Mouse (Mus musculus) left cerebral cortex, postnatal 36 days (tissue): Measurements from ENCODE around the gene Mesp1. TPM values are rescaled to one million over a fixed set of nuclear protein-coding genes. Genes with fewer than 3 reads are reported as not detected.

Source experiments
- DNase-seq, 2 experiments: peaks; one replicate each; pipeline ENCODE4 v3.0.0; 2021 to 2022; ENCODE audit warnings: low spot score in 2 of 2, mixed read lengths in 1 of 2
- intact Hi-C: fragments of 180-260 bp; cut with DNase I; formaldehyde crosslinking; loops from one replicate; pipeline ENCODE4 v1.15.1; 2025
- total RNA-seq, 2 experiments: library from RNA; stranded (reverse); gene quantifications; 2 replicates each; pipeline ENCODE4 v1.2.3; 2021

Mesp1 gene
- total RNA-seq, 2 experiments from 2014 or later, result not detected

- DNase-seq, result peak in 1 of 2 experiments; percentile 17
These were observed 49.5 kb downstream of the Mesp1 start for GRCm38 (mm10) chr7:79744051-79744450.

GRCm38 (mm10) chr7:79742659-79743536, 50.7 kb downstream of the Mesp1 start, which contains the start of the genes Pex11a and Wdr93:
TSS of gene Pex11a (minus strand) at chr7:79743131.
TSS of gene Wdr93 (plus strand) at chr7:79743163.
- DNase-seq, result peak; percentile 65 to 71
- intact Hi-C loops, result no loop called here

More at GRCm38 (mm10) chr7:79744051-79744450, 49.5 kb downstream of the Mesp1 start:
- intact Hi-C loops, result no loop called here

GRCm38 (mm10) chr7:79742277-79742658, 51.3 kb downstream of the Mesp1 start:
- intact Hi-C loops, result no loop called here
- no peak for DNase-seq

Other genes with a start within 250 kb of the Mesp1 start
- 1 to 10 TPM in 1 of 2 experiments, under 1 TPM in 1; 0.82 to 1.4 TPM for gene Rhcg, start 176.1 kb downstream of the Mesp1 start, total RNA-seq
- under 1 TPM; 0.17 to 0.20 TPM for gene Ticrr, start 133.6 kb downstream of the Mesp1 start, total RNA-seq
- 1 to 10 TPM; 1.4 to 1.7 TPM for gene Kif7, start 78.1 kb downstream of the Mesp1 start, total RNA-seq
- gene Plin1, start 60.9 kb downstream of the Mesp1 start, total RNA-seq, result not detected
- gene Pex11a, start 50.7 kb downstream of the Mesp1 start, total RNA-seq, result 1 to 10 TPM; 8.4 to 9.7 TPM
- under 1 TPM in 1 of 2 experiments, not detected in 1; 0.23 TPM for gene Wdr93, start 50.6 kb downstream of the Mesp1 start, total RNA-seq
- gene Mesp2, start 16.9 kb upstream of the Mesp1 start, total RNA-seq, result 1 to 10 TPM; 1.5 to 1.7 TPM
- gene Anpep, start 67.3 kb upstream of the Mesp1 start, total RNA-seq, result 1 to 10 TPM; 4.9 to 6.0 TPM
- gene Ap3s2, start 126.9 kb upstream of the Mesp1 start, total RNA-seq, result 10 to 100 TPM; 38.2 to 42.9 TPM
- gene Arpin, start 141.6 kb upstream of the Mesp1 start, total RNA-seq, result 10 to 100 TPM; 12.8 to 14.2 TPM
- gene Zfp710, start 231.0 kb upstream of the Mesp1 start, total RNA-seq, result 10 to 100 TPM; 18.4 to 20.2 TPM